Mouse (Mus musculus) cerebellum, adult 2 months (tissue): Measurements from ENCODE around the gene Slc38a2. TPM values are rescaled to one million over a fixed set of nuclear protein-coding genes. Genes with fewer than 3 reads are reported as not detected.
A peak's percentile ranks its signal among the peaks of the same experiment; 100 is the strongest.

ENCODE experiments used
- DNase-seq, 2 experiments: peaks; one replicate each; pipeline ENCODE4 v3.0.0; 2021
- H3K27ac ChIP-seq: fragments of 200-500 bp; 2 replicates; pipeline ENCODE4 v1.5.1; 2012; ENCODE audit warnings: low read length, control low read depth, inconsistent platforms; ENCODE audit not compliant: insufficient read depth
- H3K27me3 ChIP-seq: fragments of 200-500 bp; 2 replicates; pipeline ENCODE4 v1.6.1; 2012; ENCODE audit warnings: inconsistent platforms, mild to moderate bottlenecking, low read length, moderate library complexity; ENCODE audit not compliant: control insufficient read depth, insufficient read depth
- H3K4me1 ChIP-seq: fragments of 200-500 bp; 2 replicates; pipeline ENCODE4 v1.6.1; 2011; ENCODE audit warnings: low read length; ENCODE audit not compliant: control insufficient read depth, insufficient read depth
- H3K4me3 ChIP-seq: fragments of 200-500 bp; replicated peaks from 2 replicates; pipeline ENCODE3; 2011; ENCODE audit warnings: mild to moderate bottlenecking, low read depth, low read length, control low read depth; ENCODE audit not compliant: insufficient read depth
- CTCF ChIP-seq: fragments of 200-500 bp; IDR thresholded peaks from 2 replicates; pipeline ENCODE4 v1.5.1; 2011; ENCODE audit warnings: low read depth, mild to moderate bottlenecking, control low read depth, low read length, moderate library complexity, borderline replicate concordance; ENCODE audit not compliant: insufficient read depth
- POLR2A ChIP-seq: fragments of 200-500 bp; IDR thresholded peaks from 2 replicates; pipeline ENCODE4 v1.6.1; 2011; ENCODE audit warnings: low read length, control low read depth, borderline replicate concordance; ENCODE audit not compliant: insufficient read depth
- WGBS: fragments of 180-500 bp; shearing (Covaris S2); methylation state at CpG from one replicate; pipeline ENCODE4 v1.1.7; 2018; 5-methylcytosine and 5-hydroxymethylcytosine counted together
- polyA plus RNA-seq: library from polyadenylated mRNA; depleted of rRNA; stranded (reverse); fragments of >200 nt; gene quantifications from 2 replicates; pipeline ENCODE4 v1.2.3, GENCODE M21; 2012

Slc38a2 gene
- polyA plus RNA-seq, 1 experiment: 103 TPM

DNA sequence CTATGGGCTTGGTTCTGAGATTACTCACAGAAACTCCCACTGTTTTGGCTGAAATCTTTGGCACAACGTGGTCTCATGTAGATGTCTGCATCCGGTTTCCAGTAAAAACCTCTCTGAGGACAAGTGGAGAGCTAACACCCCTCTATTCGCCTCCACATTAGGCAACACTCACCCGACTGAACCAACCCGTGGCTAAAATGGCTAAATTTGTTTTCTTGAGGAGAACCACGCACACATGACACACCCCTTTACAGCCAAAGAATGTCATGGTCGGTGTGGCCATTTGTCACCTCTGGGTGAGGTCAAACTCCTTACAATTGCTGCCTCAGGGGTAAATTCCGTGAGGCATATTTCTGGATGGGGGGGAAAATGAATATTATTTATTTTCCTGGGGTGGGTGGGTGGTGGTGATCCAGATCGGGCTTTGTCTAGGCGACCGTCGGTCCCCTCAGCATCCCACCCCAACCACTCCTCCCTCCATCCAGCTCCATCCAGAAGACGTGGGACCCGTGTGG is 9.5 kb upstream of the Slc38a2 start:
- Histone ChIP-seq H3K4me1 (no peaks in the 10 kb centered on the region), H3K27me3 (no peaks in the 10 kb centered on the region), H3K27ac (peak overlapping the region; percentile 67), H3K4me3 (peak overlapping the region; percentile 87)
- DNase-seq: peak; percentile 31 to 41
- WGBS: 5% methylated on average over 14 of the region's 14 CpGs
- TF ChIP-seq CTCF (no peak), POLR2A (no peak)

DNA sequence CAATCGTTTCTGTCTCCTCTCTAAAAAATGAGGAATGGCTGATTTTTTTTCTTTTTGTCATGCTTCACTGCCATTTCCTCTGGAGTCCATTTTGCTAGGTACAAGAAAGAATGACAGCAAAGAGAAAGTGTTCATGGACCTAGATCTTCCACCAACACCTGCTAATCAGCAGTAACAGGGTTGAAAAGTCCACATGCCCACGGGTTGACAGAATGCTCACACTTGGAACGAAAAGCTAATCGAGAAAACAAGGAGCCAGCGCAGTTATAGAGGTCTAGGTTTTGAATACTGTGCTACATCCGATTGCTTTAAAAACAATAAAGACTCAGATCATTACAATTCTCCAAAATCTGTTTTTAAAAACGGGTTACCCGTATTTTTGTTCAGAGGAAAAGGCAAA is 8.9 kb upstream of the Slc38a2 start:
- TF ChIP-seq CTCF (no peak), POLR2A (no peak)
- Histone ChIP-seq H3K27me3 (no peaks in the 10 kb centered on the region), H3K27ac (no peak overlapping the region), H3K4me3 (no peak overlapping the region), H3K4me1 (no peaks in the 10 kb centered on the region)
- WGBS: 84% methylated on average over 8 of the region's 8 CpGs
- DNase-seq: no peak

DNA sequence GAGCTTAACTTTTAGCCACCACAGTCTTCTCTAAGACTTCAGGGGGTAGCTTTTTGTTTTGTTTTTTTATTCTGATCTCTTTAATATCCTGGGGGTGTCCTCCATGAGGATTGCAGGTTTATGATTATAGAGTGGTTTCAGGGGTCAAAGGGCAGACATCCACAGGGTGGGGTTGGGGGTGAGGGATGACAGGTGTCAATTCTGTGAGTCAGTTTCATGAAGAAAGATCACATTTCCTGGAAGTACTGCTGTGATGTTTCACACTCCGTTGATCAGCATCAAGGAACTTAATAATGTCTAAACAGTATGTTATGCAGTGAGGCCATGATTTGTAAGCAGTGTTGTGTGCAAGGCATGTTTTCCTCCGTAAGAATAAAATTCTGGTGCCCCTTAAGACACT is 8.4 kb upstream of the Slc38a2 start:
- Histone ChIP-seq H3K4me1 (no peaks in the 10 kb centered on the region), H3K4me3 (no peak overlapping the region), H3K27me3 (no peaks in the 10 kb centered on the region), H3K27ac (no peak overlapping the region)
- WGBS: 70% methylated on average over 2 of the region's 2 CpGs
- TF ChIP-seq POLR2A (no peak), CTCF (no peak)
- no peak for DNase-seq

DNA sequence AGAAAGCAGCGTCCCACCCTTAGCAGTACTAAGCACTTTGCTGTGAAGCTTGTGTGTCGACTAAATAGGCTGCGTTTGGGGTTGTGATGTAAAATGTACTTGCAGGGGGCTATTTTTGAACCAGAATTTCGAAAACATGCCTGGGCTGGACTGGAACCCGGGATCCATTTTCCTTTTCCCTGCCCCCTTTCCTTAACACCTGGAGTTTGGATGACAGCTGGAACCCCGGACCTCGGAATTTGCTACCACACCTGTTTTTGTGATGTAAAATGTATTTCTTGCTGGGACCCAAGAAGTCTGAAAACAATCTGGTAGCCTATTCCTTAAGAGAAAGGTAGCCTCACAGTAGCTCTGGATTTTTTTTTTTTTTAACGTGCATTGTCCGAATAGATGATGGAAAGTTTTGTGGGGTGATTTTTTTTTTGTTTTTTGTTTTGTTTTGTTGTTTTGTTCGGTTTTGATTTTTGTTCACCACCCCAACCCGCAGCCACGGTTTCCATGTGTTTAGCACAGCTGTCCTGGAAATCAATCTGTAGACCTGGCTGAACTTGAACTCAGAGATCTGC is 3.0 kb upstream of the Slc38a2 start:
- Histone ChIP-seq H3K27me3 (no peaks in the 10 kb centered on the region), H3K27ac (no peak overlapping the region), H3K4me1 (no peaks in the 10 kb centered on the region), H3K4me3 (no peak overlapping the region)
- 94% methylated on average over 12 of the region's 12 CpGs for whole genome bisulfite sequencing
- no peak for DNase-seq
- TF ChIP-seq POLR2A (no peak), CTCF (no peak)

DNA sequence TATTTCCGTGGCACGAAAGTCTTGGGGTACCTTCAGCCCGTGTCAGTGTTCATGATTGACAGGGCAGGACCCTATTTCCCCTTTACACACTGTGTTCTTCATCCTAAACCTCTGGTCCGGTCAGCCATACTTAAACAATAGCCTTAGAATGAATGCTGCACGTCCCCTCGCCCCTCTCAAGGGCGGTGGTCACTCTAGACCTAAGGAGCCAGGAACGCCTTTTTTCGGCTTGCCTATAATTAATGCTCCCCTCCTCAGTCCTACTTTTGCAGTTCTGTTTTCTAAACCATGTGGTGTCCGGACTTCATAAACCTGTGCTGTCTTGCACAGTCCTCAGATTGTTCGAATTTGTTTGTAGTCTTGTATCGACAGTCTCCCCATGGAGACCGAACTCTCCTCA is 1.2 kb upstream of the Slc38a2 start:
- Histone ChIP-seq H3K27me3 (no peaks in the 10 kb centered on the region), H3K4me3 (no peak overlapping the region), H3K27ac (no peak overlapping the region), H3K4me1 (peaks cover 4% of the 10 kb centered on the region; the same call in 1 of the 2 replicates)
- WGBS: 69% methylated on average over 13 of the region's 13 CpGs
- TF ChIP-seq CTCF (no peak), POLR2A (no peak)
- no peak for DNase-seq

DNA sequence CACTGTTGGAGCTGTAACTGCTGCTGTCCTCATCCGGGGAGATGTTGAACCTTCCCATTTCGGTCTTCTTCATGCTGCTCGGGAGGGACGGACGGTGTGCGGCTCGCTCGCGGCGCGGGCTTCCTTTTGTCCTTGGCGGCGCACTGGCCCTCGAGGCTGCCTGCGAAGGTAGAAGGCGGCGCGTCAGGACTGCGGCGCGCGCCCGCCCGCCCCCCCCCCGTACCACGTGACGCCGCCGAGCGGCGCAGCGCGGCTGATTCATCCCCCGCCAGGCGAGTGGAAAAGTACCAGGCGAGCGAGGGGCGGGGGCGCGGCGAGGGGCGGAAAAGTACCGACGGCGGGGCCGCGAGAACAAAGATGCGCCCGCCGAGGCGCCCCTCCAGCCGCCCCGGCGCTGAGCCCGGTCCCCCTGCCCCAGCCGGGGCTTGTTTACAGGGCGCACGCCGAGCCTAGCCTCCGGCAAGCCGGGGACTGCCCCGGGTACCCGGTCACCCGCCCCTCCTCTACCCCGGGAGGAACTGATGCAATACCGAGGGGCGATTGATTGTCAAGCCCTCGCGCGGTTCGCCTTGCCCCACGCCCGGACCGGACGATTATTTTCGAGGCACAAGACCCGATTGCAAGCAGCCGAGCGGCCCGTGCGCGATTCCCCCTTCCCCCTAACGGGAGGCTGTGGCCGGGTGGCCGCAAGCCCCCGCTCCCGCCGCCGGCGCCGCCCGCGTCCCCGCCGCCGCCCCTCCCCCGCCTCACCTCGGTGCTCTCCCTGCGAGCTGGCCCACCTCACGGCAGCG is 677 bp downstream of the Slc38a2 start:
- peak; percentile 87 to 93 for DNase-seq
- WGBS: 1% methylated on average over 95 of the region's 101 CpGs
- peak overlapping the region; percentile 99 for H3K27ac ChIP-seq
- peaks cover 6% of the 10 kb centered on the region; the same call in 1 of the 2 replicates for H3K4me1 ChIP-seq
- no peaks in the 10 kb centered on the region for H3K27me3 ChIP-seq
- peak overlapping the region; percentile 99 for H3K4me3 ChIP-seq
- TF ChIP-seq CTCF (no peak), POLR2A (peak; percentile 67; the same call in 1 of the 2 replicates)

DNA sequence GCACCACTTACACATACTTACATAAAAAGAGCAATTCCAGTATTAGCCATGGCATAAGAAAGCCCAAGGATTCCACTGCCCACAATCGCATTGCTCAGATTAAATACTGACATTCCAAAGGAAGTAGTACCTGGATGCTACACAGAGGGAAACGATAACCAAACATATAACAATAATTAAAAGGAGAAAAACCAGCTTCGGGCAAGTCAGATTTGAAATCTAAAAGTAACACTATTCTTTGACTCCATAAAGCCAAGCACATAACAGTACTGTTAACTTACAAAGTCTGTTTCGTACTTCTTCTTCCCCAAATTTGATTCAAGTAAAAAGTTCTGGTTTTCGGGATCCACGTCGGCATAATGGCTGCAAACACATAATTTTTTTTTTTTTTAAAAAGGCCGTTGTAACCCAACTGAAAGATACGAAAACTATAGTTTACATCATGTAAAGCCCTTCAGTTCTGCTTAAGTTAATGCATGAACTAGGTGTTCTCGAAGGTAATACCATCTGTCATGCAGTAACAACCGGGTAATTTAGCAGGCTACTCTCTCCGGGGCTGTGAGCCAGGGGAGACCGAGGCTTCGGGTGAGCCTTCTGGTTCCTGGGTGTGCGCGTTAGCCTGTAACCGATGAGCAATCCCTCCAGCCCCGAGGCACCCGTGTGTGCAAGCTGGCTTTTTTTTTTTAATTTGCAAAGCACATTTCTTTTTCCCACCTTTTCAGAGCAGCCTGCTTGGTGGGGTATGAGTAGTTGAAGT is 1.5 kb downstream of the Slc38a2 start:
- WGBS: 3% methylated on average over 19 of the region's 19 CpGs
- peak in 1 of 2 experiments; percentile 72 for DNase-seq
- peaks cover 12% of the 10 kb centered on the region; the same call in 1 of the 2 replicates for H3K4me1 ChIP-seq

More for the DNA sequence above, 1.5 kb downstream of the Slc38a2 start:
- Histone ChIP-seq H3K4me3 (peak overlapping the region; percentile 99), H3K27me3 (no peaks in the 10 kb centered on the region), H3K27ac (peak overlapping the region; percentile 67)
- TF ChIP-seq POLR2A: no peak
- no peak for TF ChIP-seq CTCF
